Mouse (Mus musculus) lung, postnatal 0 days (tissue): ENCODE data around the gene Dcdc2a. TPM values are rescaled to one million over a fixed set of nuclear protein-coding genes. Genes with fewer than 3 reads are reported as not detected.

ENCODE experiments used
- ATAC-seq: fragments of 200-750 bp; cut with Nextera tagmentation; 2 replicates; pipeline ENCODE4 v1.8.0; 2017; ENCODE audit warnings: moderate library complexity
- DNase-seq: peaks from one replicate; pipeline ENCODE4 v3.0.0-alpha.2; 2016; ENCODE audit warnings: low spot score
- H3K27ac ChIP-seq: fragments of 300-500 bp; sonication (generic); 2 replicates; pipeline ENCODE4 v1.5.1; 2014; ENCODE audit warnings: antibody characterized with exemption, mild to moderate bottlenecking, low read length, mixed read lengths
- H3K27me3 ChIP-seq: fragments of 300-500 bp; sonication (generic); replicated peaks from 2 replicates; pipeline ENCODE4 v1.6.1; 2014; ENCODE audit warnings: low read length, mixed read lengths; ENCODE audit not compliant: insufficient read depth
- H3K36me3 ChIP-seq: fragments of 300-500 bp; sonication (generic); 2 replicates; pipeline ENCODE4 v1.6.1; 2014; ENCODE audit warnings: low read length, mixed read lengths; ENCODE audit not compliant: insufficient read depth
- H3K4me1 ChIP-seq: fragments of 300-500 bp; sonication (generic); 2 replicates; pipeline ENCODE4 v1.6.1; 2014; ENCODE audit warnings: antibody characterized with exemption, low read depth, low read length, mixed read lengths; ENCODE audit not compliant: insufficient read depth
- H3K4me2 ChIP-seq: fragments of 300-500 bp; sonication (generic); replicated peaks from 2 replicates; pipeline ENCODE4 v1.6.1; 2014; ENCODE audit warnings: low read depth, mild to moderate bottlenecking, low read length, moderate library complexity, mixed read lengths
- H3K4me3 ChIP-seq: fragments of 300-500 bp; sonication (generic); 2 replicates; pipeline ENCODE4 v1.5.1; 2014; ENCODE audit warnings: low read depth, low read length
- H3K9ac ChIP-seq: fragments of 300-500 bp; sonication (generic); replicated peaks from 2 replicates; pipeline ENCODE4 v1.6.1; 2014; ENCODE audit warnings: low read depth, mild to moderate bottlenecking
- H3K9me3 ChIP-seq: fragments of 300-500 bp; sonication (generic); 2 replicates; pipeline ENCODE4 v1.6.1; 2016; ENCODE audit warnings: low read length, mixed read lengths
- CTCF ChIP-seq: IDR thresholded peaks from 2 replicates; pipeline ENCODE4 v1.5.1; 2016; ENCODE audit warnings: antibody characterized with exemption, mild to moderate bottlenecking
- EP300 ChIP-seq: IDR thresholded peaks from 2 replicates; pipeline ENCODE4 v1.6.1; 2016; ENCODE audit warnings: antibody characterized with exemption, mild to moderate bottlenecking, control low read depth
- WGBS: fragments of 180-500 bp; shearing (Covaris S2); extraction: QIAGEN DNeasy Blood & Tissue Kit; methylation state at CpG from one replicate; pipeline ENCODE4 v1.1.7; 2014; 5-methylcytosine and 5-hydroxymethylcytosine counted together
- polyA plus RNA-seq: library from polyadenylated mRNA; unstranded; fragments of >200 nt; fragmentation: Nextera tagmentation; extraction: Ambion mirVana; gene quantifications from 2 replicates; pipeline ENCODE4 v1.2.1, GENCODE M21; 2015

The Dcdc2a gene
- polyA plus RNA-seq, 1 experiment from 2014 or later = 2.1 TPM

DNA sequence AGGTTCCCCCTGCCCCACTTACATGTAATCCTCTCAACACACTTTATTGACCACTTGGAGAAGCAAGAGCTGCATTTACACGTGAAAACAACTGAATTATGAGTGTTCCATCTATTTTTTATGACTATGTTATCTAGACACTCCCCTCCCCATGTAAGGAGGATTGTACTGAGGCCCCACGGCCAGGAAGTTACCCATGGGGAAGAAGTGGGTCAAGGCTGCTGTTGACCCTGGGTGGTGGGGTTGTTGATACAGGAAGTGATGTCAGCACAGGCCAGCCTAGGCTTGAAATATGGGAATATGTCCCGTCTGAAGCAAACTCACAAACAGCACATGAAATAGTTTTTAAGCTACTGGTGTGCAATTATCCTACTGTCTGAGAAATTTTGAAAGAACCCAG, 144.1 kb downstream of the Dcdc2a start:
- Histone ChIP-seq H3K4me1 (no peaks in the 10 kb centered on the region), H3K27me3 (no peaks in the 10 kb centered on the region), H3K36me3 (no peaks in the 10 kb centered on the region), H3K4me3 (no peak overlapping the region), H3K9me3 (no peaks in the 10 kb centered on the region), H3K4me2 (no peak overlapping the region), H3K9ac (no peak overlapping the region), H3K27ac (no peak overlapping the region)
- WGBS = 28% methylated on average over 3 of the region's 3 CpGs
- ATAC-seq (no peak), DNase-seq (no peak)
- TF ChIP-seq EP300 (no peak), CTCF (no peak)

GRCm38 (mm10) chr13:25206950-25207349, 151.1 kb downstream of the Dcdc2a start:
- ATAC-seq = no peak
- Histone ChIP-seq H3K9me3 (no peaks in the 10 kb centered on the region), H3K4me1 (no peaks in the 10 kb centered on the region), H3K4me3 (no peak overlapping the region), H3K9ac (no peak overlapping the region), H3K27me3 (no peaks in the 10 kb centered on the region), H3K27ac (no peak overlapping the region), H3K36me3 (no peaks in the 10 kb centered on the region), H3K4me2 (no peak overlapping the region)
- WGBS = 76% methylated on average over 5 of the region's 5 CpGs
- DNase-seq = no peak
- no peak for TF ChIP-seq EP300
- no peak for TF ChIP-seq CTCF

GRCm38 (mm10) chr13:25218394-25218793, 162.6 kb downstream of the Dcdc2a start:
- ATAC-seq = no peak
- H3K27me3 ChIP-seq = no peaks in the 10 kb centered on the region
- H3K27ac ChIP-seq = no peak overlapping the region
- TF ChIP-seq CTCF (no peak), EP300 (no peak)
- H3K4me1 ChIP-seq = no peaks in the 10 kb centered on the region
- no peak overlapping the region for H3K4me3 ChIP-seq
- H3K9ac ChIP-seq = no peak overlapping the region
- WGBS = 88% methylated on average over 1 of the region's 1 CpGs
- H3K9me3 ChIP-seq = no peaks in the 10 kb centered on the region
- DNase-seq = no peak
- H3K36me3 ChIP-seq = no peaks in the 10 kb centered on the region
- no peak overlapping the region for H3K4me2 ChIP-seq

DNA sequence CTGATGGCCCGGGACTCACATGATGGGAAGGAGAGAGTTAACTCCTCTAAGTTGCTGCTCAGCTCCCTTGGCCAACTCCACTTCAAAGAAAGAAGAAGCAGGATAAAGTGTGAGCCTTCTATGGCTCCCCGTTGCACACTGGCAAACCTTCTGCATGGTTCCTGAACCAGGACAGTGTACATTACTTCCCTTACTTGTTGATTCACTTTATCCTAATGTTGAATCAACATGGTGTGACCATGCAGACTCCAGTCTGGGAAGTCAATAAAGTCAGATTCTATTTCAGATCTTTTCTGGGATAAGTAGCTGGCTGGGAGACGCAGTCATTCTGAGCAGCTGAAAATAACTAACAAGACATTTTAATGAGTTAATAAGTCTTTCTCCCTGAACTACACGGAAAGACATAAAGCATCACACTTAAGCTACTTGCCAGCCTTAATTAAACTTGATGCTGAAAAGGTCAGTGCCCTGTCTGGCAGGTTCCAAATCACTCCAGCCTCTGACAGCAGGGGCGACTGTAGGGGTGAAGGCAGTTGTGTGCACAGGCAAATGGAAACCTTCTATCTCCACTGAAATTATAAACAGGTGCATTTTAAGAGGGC, 164.5 kb downstream of the Dcdc2a start:
- ATAC-seq = no peak
- Histone ChIP-seq H3K9ac (no peak overlapping the region), H3K36me3 (no peaks in the 10 kb centered on the region), H3K4me2 (no peak overlapping the region), H3K9me3 (no peaks in the 10 kb centered on the region), H3K27ac (no peak overlapping the region), H3K27me3 (no peaks in the 10 kb centered on the region), H3K4me3 (no peak overlapping the region), H3K4me1 (no peaks in the 10 kb centered on the region)
- no peak for TF ChIP-seq EP300
- TF ChIP-seq CTCF = no peak
- 48% methylated on average over 5 of the region's 5 CpGs for WGBS
- DNase-seq = no peak

- WGBS = 90% methylated on average over 1 of the region's 1 CpGs
- no peak for ATAC-seq
These were observed 196.1 kb downstream of the Dcdc2a start for GRCm38 (mm10) chr13:25251893-25252292.

DNA sequence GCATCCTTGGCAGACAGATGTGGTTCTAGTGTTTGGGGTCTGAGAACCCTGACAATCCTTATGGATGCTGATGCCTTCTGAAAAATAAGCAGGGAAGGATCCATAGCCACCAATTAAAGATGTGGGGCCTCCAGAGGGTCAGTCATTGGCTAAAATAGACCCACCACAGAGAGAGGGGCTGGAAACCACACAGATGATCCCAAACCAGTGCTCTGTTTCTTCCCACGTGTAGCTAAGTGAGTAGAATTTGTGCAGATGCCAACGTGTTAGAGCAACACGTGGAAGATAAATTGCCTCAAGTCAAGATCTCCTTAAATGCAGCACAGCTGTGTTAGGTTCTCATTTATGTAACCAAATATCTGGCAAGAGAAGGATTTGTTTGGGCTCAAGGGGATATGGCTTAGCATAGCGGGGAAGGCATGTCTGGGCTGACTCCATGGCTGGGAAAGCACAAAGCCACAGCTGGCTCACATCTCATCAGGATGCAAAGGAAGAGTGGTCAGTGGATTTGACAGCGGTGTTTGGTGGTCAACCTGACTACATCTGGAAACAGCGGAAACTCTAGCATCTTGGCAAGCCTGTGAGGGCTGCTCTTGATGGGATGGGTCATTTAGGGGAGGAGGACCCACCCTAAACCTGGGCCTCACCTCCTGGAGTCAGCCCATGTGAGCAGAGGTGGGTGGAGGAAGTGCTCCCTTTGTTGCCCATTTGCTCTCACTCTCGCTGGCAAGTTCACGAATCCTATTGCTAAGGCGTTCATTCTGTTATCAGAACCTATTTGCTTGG, 198.9 kb downstream of the Dcdc2a start:
- DNase-seq = no peak
- no peak overlapping the region for H3K4me2 ChIP-seq
- ATAC-seq = no peak

More at GRCm38 (mm10) chr13:25251893-25252292, 196.1 kb downstream of the Dcdc2a start:
- no peak for DNase-seq
- Histone ChIP-seq H3K36me3 (no peaks in the 10 kb centered on the region), H3K4me1 (no peaks in the 10 kb centered on the region), H3K4me2 (no peak overlapping the region), H3K27ac (no peak overlapping the region), H3K9ac (no peak overlapping the region), H3K27me3 (no peaks in the 10 kb centered on the region), H3K9me3 (no peaks in the 10 kb centered on the region), H3K4me3 (no peak overlapping the region)
- TF ChIP-seq EP300 = no peak
- TF ChIP-seq CTCF = no peak

More for the DNA sequence above, 198.9 kb downstream of the Dcdc2a start:
- Histone ChIP-seq H3K9me3 (no peaks in the 10 kb centered on the region), H3K36me3 (no peaks in the 10 kb centered on the region), H3K4me3 (no peak overlapping the region), H3K27me3 (no peaks in the 10 kb centered on the region), H3K27ac (no peak overlapping the region), H3K9ac (no peak overlapping the region), H3K4me1 (no peaks in the 10 kb centered on the region)
- TF ChIP-seq EP300 (no peak), CTCF (no peak)
- 66% methylated on average over 9 of the region's 9 CpGs for WGBS
